Mouse (Mus musculus) MEL (cell line): ENCODE results near the gene Whrn.

Experiments used
- GATA1 ChIP-seq: IDR thresholded peaks from 2 replicates; pipeline ENCODE4 v1.6.1; 2011; ENCODE audit warnings: low read depth, low read length, improper control_type of control experiment
- NELFE ChIP-seq: IDR thresholded peaks from 2 replicates; pipeline ENCODE4 v1.6.1; 2011; ENCODE audit warnings: low read depth, low read length, improper control_type of control experiment

DNA sequence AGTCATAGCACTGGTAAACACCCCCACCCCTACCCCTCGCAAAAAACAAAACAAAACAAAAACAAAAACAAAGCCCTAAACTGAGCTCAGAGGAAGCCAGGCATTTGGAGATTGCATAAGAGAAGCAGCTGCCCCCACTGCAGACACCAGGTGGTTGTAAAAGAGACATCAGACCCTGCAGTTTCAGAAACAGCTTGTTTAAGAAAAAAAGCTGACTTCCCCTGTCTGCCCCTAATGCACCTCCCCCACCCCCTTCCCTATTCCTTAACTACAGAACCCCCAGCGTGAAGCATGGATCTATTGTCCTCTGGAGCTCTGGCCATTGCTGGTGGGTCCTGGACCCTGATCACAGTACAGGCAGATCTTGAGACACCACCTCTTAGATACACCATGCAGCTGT, 21.4 kb downstream of the Whrn start:
- no peak for TF ChIP-seq GATA1
- TF ChIP-seq NELFE: no peak
